In genomic region chr1:60409168-60409828, GRCm38 (mm10) we compare ENCODE assay signal across 8 mouse cellular contexts. TPM values are rescaled to one million over a fixed set of nuclear protein-coding genes. Genes with fewer than 3 reads are reported as not detected.
DNase-seq lines count a peak whose midpoint lies in the region; ATAC-seq lines count a peak whose summit lies in the region.

TSS of gene Abi2 (plus strand) at chr1:60409619.

- H3K4me2 ChIP-seq in hindbrain, embryonic 15.5 days = peak within 1 kb of the TSS; percentile 64

- peak within 1 kb of the TSS; percentile 89 for H3K9ac ChIP-seq in hindbrain, embryonic 15.5 days

- no peaks in the 10 kb centered on the region for H3K36me3 ChIP-seq in hindbrain, embryonic 15.5 days

- no peaks in the 10 kb centered on the region for H3K9me3 ChIP-seq in hindbrain, embryonic 15.5 days

- peaks cover 25% of the 10 kb centered on the region for H3K4me1 ChIP-seq in hindbrain, embryonic 15.5 days (replicated peaks)

- peak; percentile 62 for DNase-seq in T-cell, adult 2 months (ENCODE audit: low spot score)
- DNase-seq in cerebellum, postnatal 25 days = peak; percentile 94 to 98
- DNase-seq in frontal cortex, postnatal 36 days (ENCODE audit: low spot score in 2 of 2) = peak; percentile 88 to 90
- DNase-seq in layer of hippocampus, postnatal 36 days = peak; percentile 93
- DNase-seq in lung, postnatal 25 days (ENCODE audit: low spot score) = peak; percentile 90
- peak; percentile 96 for DNase-seq in retina, embryonic 14.5 days (ENCODE audit: low spot score)
- DNase-seq in thymus, postnatal 4 days = peak; percentile 87

- H3K27me3 ChIP-seq in hindbrain, embryonic 15.5 days = no peaks in the 10 kb centered on the region

- 0% methylated on average over 19 of the region's 69 CpGs for WGBS in hindbrain, embryonic 15.5 days

- H3K27ac ChIP-seq in hindbrain, embryonic 15.5 days (replicated peaks) = peak within 1 kb of the TSS; percentile 99

- ATAC-seq in hindbrain, embryonic 15.5 days (ENCODE audit: low FRiP score, low read depth) = peak; percentile 93

- peak within 1 kb of the TSS; percentile 88 for H3K4me3 ChIP-seq in hindbrain, embryonic 15.5 days

RNA-seq across cellular contexts. Expression of gene Abi2, which starts in this region (rescaled TPM):
- polyA plus RNA-seq in hindbrain, embryonic 15.5 days (2015; fragmentation: Nextera tagmentation; extraction: Ambion mirVana) = 75.7 and 89.6 TPM in 2 replicates
- 100 to 1,000 TPM; 350 to 363 TPM for total RNA-seq in layer of hippocampus, postnatal 36 days (2021)

Comparison
In these comparisons a context has a peak if more than half of its experiments do, and no peak if none do; other contexts are left out.
1. Peak in every context shown above with its lines: DNase-seq, ATAC-seq, H3K4me3 ChIP-seq and H3K27ac ChIP-seq.